In genomic region chr7:67647277-67647676, GRCm38 (mm10) we compare ENCODE assay signal across 8 mouse cellular contexts. TPM values are rescaled to one million over a fixed set of nuclear protein-coding genes. Genes with fewer than 3 reads are reported as not detected.
DNase-seq lines count a peak whose midpoint lies in the region; ATAC-seq and TF ChIP-seq lines count a peak whose summit lies in the region.

TSS of gene Ttc23 (plus strand) at chr7:67647410.

- peak within 1 kb of the TSS; percentile 80 for H3K4me2 ChIP-seq in kidney, embryonic 14.5 days (replicated peaks; ENCODE audit: low read depth, low read length)
- peak within 1 kb of the TSS; percentile 76 for H3K4me2 ChIP-seq in midbrain, postnatal 0 days (ENCODE audit: low read depth, low read length, poor library complexity, severe bottlenecking)

- TF ChIP-seq CTCF in midbrain, postnatal 0 days (IDR thresholded peaks at IDR 0.05) = 0 out of 2 replicates have a peak, but pooled peaks have one; percentile 9

- H3K27me3 ChIP-seq in kidney, embryonic 14.5 days (ENCODE audit: control insufficient read depth, insufficient read depth, low read length) = no peaks in the 10 kb centered on the region
- no peaks in the 10 kb centered on the region for H3K27me3 ChIP-seq in midbrain, postnatal 0 days (ENCODE audit: insufficient read depth, low read length)

- no peaks in the 10 kb centered on the region for H3K36me3 ChIP-seq in kidney, embryonic 14.5 days (ENCODE audit: control insufficient read depth, insufficient read depth, low read length)
- H3K36me3 ChIP-seq in midbrain, postnatal 0 days (ENCODE audit: insufficient read depth, low read length) = no peaks in the 10 kb centered on the region

- WGBS in kidney, embryonic 14.5 days = under 1% methylated on average over 5 of the region's 5 CpGs
- 2% methylated on average over 5 of the region's 5 CpGs for WGBS in midbrain, postnatal 0 days

- H3K27ac ChIP-seq in kidney, embryonic 14.5 days (ENCODE audit: low read depth, low read length) = peak within 1 kb of the TSS; percentile 89
- 0 out of 2 replicates have a peak within 1 kb of the TSS, but pooled peaks have one; percentile 19 for H3K27ac ChIP-seq in midbrain, postnatal 0 days (ENCODE audit: low read depth, low read length)

- peak within 1 kb of the TSS; percentile 72 for H3K4me3 ChIP-seq in kidney, embryonic 14.5 days (ENCODE audit: low read length)
- H3K4me3 ChIP-seq in midbrain, postnatal 0 days (ENCODE audit: low read depth, low read length) = peak within 1 kb of the TSS; percentile 78

- H3K9me3 ChIP-seq in kidney, embryonic 14.5 days (ENCODE audit: control insufficient read depth, low read length) = no peaks in the 10 kb centered on the region
- H3K9me3 ChIP-seq in midbrain, postnatal 0 days (ENCODE audit: low read length) = no peaks in the 10 kb centered on the region

- DNase-seq in kidney, adult 18-20 months = no peak
- peak; percentile 61 for DNase-seq in embryo, embryonic 9.5 days (ENCODE audit: extremely low spot score)
- peak; percentile 84 for DNase-seq in heart, adult 8-10 months (ENCODE audit: low spot score)
- DNase-seq in kidney, postnatal 14 days = peak; percentile 66
- DNase-seq in midbrain, postnatal 0 days (ENCODE audit: low spot score) = peak; percentile 71
- DNase-seq in layer of hippocampus, adult 9-11 months = no peak

- peaks cover 18% of the 10 kb centered on the region; the same call in 1 of the 2 replicates for H3K4me1 ChIP-seq in kidney, embryonic 14.5 days (ENCODE audit: control insufficient read depth, insufficient read depth, low read length)
- no peaks in the 10 kb centered on the region; the same call in 1 of the 2 replicates for H3K4me1 ChIP-seq in midbrain, postnatal 0 days (ENCODE audit: insufficient read depth, low read length)

- H3K9ac ChIP-seq in kidney, embryonic 14.5 days (ENCODE audit: low read depth, low read length) = peak within 1 kb of the TSS; percentile 55
- H3K9ac ChIP-seq in midbrain, postnatal 0 days (replicated peaks; ENCODE audit: low read length, poor library complexity, severe bottlenecking) = 0 out of 2 replicates have a peak within 1 kb of the TSS, but pooled peaks have one; percentile 84

- no peak for ATAC-seq in kidney, embryonic 14.5 days (ENCODE audit: low FRiP score, low TSS enrichment)
- no peak for ATAC-seq in midbrain, postnatal 0 days (ENCODE audit: low FRiP score)
- no peak for ATAC-seq in megakaryocyte progenitor cell, adult 5-6 weeks (replicated peaks; ENCODE audit: poor library complexity)

RNA-seq across cellular contexts. Expression of gene Ttc23, which starts in this region (rescaled TPM):
- polyA plus RNA-seq in kidney, embryonic 14.5 days (2014; fragmentation: Nextera tagmentation; extraction: Ambion mirVana) = 39.1 and 41.7 TPM in 2 replicates
- total RNA-seq in heart, adult 8-10 months (2022) = 10 to 100 TPM; 16.2 to 18.6 (median 17.4) TPM
- 5.9 and 6.7 TPM in 2 replicates for total RNA-seq in midbrain, postnatal 0 days (2014; rRNA removed)
- 4.6 and 5.6 TPM in 2 replicates for polyA plus RNA-seq in midbrain, postnatal 0 days (2015; fragmentation: Nextera tagmentation; extraction: Ambion mirVana)
- 0.56 and 1.8 TPM in 2 replicates for total RNA-seq in megakaryocyte progenitor cell, adult 5-6 weeks (2015)
- total RNA-seq in megakaryocyte progenitor cell, adult 5-6 weeks (2017) = 1.8 and 2.9 TPM in 2 replicates

Comparison
In these comparisons a context has a peak if more than half of its experiments do, and no peak if none do; other contexts are left out.
1. DNase-seq: peak in embryo, embryonic 9.5 days (single experiment), heart, adult 8-10 months (single experiment), kidney, postnatal 14 days (single experiment) and midbrain, postnatal 0 days (single experiment); none in kidney, adult 18-20 months (single experiment) and layer of hippocampus, adult 9-11 months (single experiment).